Mouse (Mus musculus): Measurements from ENCODE around the gene Rab15. TPM values are rescaled to one million over a fixed set of nuclear protein-coding genes. Genes with fewer than 3 reads are reported as not detected.

Gene Rab15
- polyA plus RNA-seq, 2 experiments = 22.2 TPM

DNA sequence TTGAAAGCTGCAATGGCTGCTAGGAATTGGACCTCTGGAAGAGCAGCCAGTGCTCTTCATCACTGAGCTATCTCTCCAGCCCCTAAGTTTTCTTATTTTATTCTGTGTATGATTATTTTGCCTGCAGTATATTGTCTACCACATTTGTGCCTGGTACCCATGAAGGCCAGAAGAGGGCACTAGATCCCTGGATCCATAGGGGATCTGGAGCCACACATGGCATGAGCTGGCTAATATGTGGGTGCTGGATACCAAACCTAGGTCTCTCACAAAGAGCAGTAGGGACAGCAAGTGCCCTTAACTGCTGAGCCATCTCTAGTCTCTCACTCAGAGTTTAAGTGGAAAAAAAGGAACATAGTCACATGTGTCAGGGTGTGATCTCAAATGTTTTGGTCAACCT is 44.9 kb downstream of the Rab15 start:
- DNase-seq (ENCODE audit: low spot score) = no peak
- Histone ChIP-seq H3K4me3 (replicated peaks; ENCODE audit: low read length) (no peak overlapping the region), H3K9ac (ENCODE audit: low read depth, low read length, severe bottlenecking) (no peak overlapping the region), H3K36me3 (ENCODE audit: control insufficient read depth, insufficient read depth, low read length) (peaks cover 5% of the 10 kb centered on the region), H3K9me3 (ENCODE audit: control insufficient read depth, low read length) (no peaks in the 10 kb centered on the region), H3K4me2 (replicated peaks; ENCODE audit: low read depth, low read length, severe bottlenecking) (no peak overlapping the region), H3K27ac (replicated peaks; ENCODE audit: low read depth, low read length) (no peak overlapping the region), H3K4me1 (ENCODE audit: control insufficient read depth, insufficient read depth, low read length) (no peaks in the 10 kb centered on the region), H3K27me3 (ENCODE audit: control insufficient read depth, insufficient read depth, low read length) (no peaks in the 10 kb centered on the region)
- no peak for ATAC-seq (ENCODE audit: low FRiP score, low read depth)
- no peak for TF ChIP-seq POLR2A (IDR thresholded peaks at IDR 0.05; ENCODE audit: borderline replicate concordance, extremely low read depth, insufficient read depth, insufficient read length)

DNA sequence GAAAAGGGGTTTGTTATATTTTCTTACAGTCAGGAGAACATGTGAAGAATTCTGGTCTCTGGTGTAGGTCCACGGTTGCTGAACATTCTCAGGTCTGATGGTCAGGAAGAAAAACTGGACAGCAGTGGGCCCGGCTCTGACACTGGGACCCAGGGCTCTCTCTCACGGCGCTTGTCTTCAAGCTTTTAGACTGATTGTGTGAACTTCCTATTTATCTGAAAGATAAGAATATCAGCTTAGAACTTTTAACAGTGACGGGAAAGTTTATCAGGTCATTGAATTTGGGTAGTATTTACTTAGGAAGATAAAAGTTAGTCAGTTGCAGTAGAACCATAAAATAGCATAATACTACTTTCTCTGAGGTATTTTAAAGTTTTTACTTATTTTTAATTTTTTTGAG is 45.8 kb downstream of the Rab15 start:
- H3K9me3 ChIP-seq (ENCODE audit: control insufficient read depth, low read length) = no peaks in the 10 kb centered on the region
- no peak for TF ChIP-seq POLR2A (IDR thresholded peaks at IDR 0.05; ENCODE audit: borderline replicate concordance, extremely low read depth, insufficient read depth, insufficient read length)
- H3K36me3 ChIP-seq (ENCODE audit: control insufficient read depth, insufficient read depth, low read length) = peaks cover 5% of the 10 kb centered on the region
- H3K27me3 ChIP-seq (ENCODE audit: control insufficient read depth, insufficient read depth, low read length) = no peaks in the 10 kb centered on the region
- no peaks in the 10 kb centered on the region for H3K4me1 ChIP-seq (ENCODE audit: control insufficient read depth, insufficient read depth, low read length)
- ATAC-seq (ENCODE audit: low FRiP score, low read depth) (no peak), DNase-seq (ENCODE audit: low spot score) (no peak)
- WGBS = 94% methylated on average over 5 of the region's 5 CpGs
- H3K27ac ChIP-seq (replicated peaks; ENCODE audit: low read depth, low read length) = no peak overlapping the region
- no peak overlapping the region for H3K4me3 ChIP-seq (replicated peaks; ENCODE audit: low read length)
- H3K4me2 ChIP-seq (replicated peaks; ENCODE audit: low read depth, low read length, severe bottlenecking) = no peak overlapping the region
- H3K9ac ChIP-seq (ENCODE audit: low read depth, low read length, severe bottlenecking) = no peak overlapping the region

DNA sequence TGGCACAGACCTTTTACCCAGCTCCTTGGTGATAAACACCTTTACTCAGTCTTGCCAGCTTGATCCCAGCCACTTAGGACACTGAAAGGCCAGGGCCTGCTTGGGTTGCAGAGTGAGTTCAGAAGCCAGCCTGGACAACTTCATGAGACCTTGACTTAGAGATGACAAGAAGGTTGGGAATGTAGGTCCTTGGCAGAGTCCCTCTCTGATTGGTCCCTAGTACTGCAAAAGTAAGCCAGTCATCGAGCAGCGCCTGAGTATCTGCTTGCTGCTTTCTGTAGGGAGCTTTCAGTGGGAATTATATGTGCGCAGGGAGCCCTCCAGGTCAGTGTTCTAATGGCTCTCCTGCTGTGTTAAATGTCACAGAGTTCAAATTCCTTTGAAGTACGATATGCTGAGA is 47.6 kb downstream of the Rab15 start:
- 40% methylated on average over 4 of the region's 4 CpGs for WGBS
- Histone ChIP-seq H3K36me3 (ENCODE audit: control insufficient read depth, insufficient read depth, low read length) (peaks cover 5% of the 10 kb centered on the region), H3K27me3 (ENCODE audit: control insufficient read depth, insufficient read depth, low read length) (no peaks in the 10 kb centered on the region), H3K9me3 (ENCODE audit: control insufficient read depth, low read length) (no peaks in the 10 kb centered on the region), H3K4me2 (replicated peaks; ENCODE audit: low read depth, low read length, severe bottlenecking) (no peak overlapping the region), H3K9ac (ENCODE audit: low read depth, low read length, severe bottlenecking) (no peak overlapping the region), H3K27ac (replicated peaks; ENCODE audit: low read depth, low read length) (no peak overlapping the region), H3K4me3 (replicated peaks; ENCODE audit: low read length) (no peak overlapping the region), H3K4me1 (ENCODE audit: control insufficient read depth, insufficient read depth, low read length) (no peaks in the 10 kb centered on the region)
- ATAC-seq (ENCODE audit: low FRiP score, low read depth) (no peak), DNase-seq (ENCODE audit: low spot score) (no peak)
- no peak for TF ChIP-seq POLR2A (IDR thresholded peaks at IDR 0.05; ENCODE audit: borderline replicate concordance, extremely low read depth, insufficient read depth, insufficient read length)

DNA sequence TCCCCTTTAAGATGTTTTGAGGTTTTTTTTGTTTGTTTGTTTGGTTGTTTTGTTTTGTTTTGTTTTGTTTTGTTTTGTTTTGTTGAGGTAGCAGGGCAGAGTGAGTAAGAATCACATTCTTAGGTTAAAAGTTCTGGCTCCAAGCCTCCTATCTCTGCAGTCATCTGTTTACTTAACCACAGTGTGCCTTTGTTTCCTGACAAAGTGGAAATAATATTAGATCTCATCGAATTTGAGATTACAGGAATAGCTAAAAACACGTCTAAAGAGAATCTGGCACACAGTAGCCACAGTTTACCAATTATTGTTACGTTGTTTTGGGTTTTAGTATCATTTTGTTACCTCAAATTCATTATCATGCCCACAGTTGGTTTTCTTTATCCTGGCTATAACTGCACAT is 48.1 kb downstream of the Rab15 start:
- H3K27me3 ChIP-seq (ENCODE audit: control insufficient read depth, insufficient read depth, low read length) = no peaks in the 10 kb centered on the region
- H3K27ac ChIP-seq (replicated peaks; ENCODE audit: low read depth, low read length) = no peak overlapping the region
- 80% methylated on average over 3 of the region's 3 CpGs for WGBS
- H3K36me3 ChIP-seq (ENCODE audit: control insufficient read depth, insufficient read depth, low read length) = peaks cover 5% of the 10 kb centered on the region
- H3K9ac ChIP-seq (ENCODE audit: low read depth, low read length, severe bottlenecking) = no peak overlapping the region
- H3K4me3 ChIP-seq (replicated peaks; ENCODE audit: low read length) = no peak overlapping the region
- no peak overlapping the region for H3K4me2 ChIP-seq (replicated peaks; ENCODE audit: low read depth, low read length, severe bottlenecking)
- DNase-seq (ENCODE audit: low spot score) (no peak), ATAC-seq (ENCODE audit: low FRiP score, low read depth) (no peak)
- no peaks in the 10 kb centered on the region for H3K4me1 ChIP-seq (ENCODE audit: control insufficient read depth, insufficient read depth, low read length)
- TF ChIP-seq POLR2A (IDR thresholded peaks at IDR 0.05; ENCODE audit: borderline replicate concordance, extremely low read depth, insufficient read depth, insufficient read length) = no peak
- H3K9me3 ChIP-seq (ENCODE audit: control insufficient read depth, low read length) = no peaks in the 10 kb centered on the region

DNA sequence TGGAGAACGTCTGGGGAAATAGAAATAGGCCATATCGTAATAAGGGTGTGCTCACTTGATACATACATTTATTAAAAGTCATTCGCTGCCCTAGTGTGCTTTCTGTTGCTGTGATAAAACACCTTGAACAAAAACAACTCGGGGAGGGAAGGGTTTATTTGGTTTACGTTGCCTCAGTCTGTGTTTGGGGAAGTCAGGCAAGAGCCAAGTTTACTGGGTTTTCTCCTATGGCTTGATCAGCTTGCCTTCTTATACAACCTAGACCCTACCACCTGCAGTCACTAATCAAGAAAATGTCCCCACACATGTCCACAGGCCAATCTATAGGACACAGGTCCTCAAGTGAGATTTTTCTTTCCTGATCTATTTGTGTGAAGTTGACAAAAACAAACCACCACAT is 51.2 kb downstream of the Rab15 start:
- H3K9me3 ChIP-seq (ENCODE audit: control insufficient read depth, low read length) = no peaks in the 10 kb centered on the region
- DNase-seq (ENCODE audit: low spot score) = no peak
- H3K9ac ChIP-seq (ENCODE audit: low read depth, low read length, severe bottlenecking) = no peak overlapping the region
- H3K27ac ChIP-seq (replicated peaks; ENCODE audit: low read depth, low read length) = no peak overlapping the region
- no peaks in the 10 kb centered on the region for H3K4me1 ChIP-seq (ENCODE audit: control insufficient read depth, insufficient read depth, low read length)
- 86% methylated on average over 5 of the region's 5 CpGs for WGBS
- H3K36me3 ChIP-seq (ENCODE audit: control insufficient read depth, insufficient read depth, low read length) = no peaks in the 10 kb centered on the region; the same call in 1 of the 2 replicates
- no peaks in the 10 kb centered on the region for H3K27me3 ChIP-seq (ENCODE audit: control insufficient read depth, insufficient read depth, low read length)
- no peak overlapping the region for H3K4me2 ChIP-seq (replicated peaks; ENCODE audit: low read depth, low read length, severe bottlenecking)
- no peak for TF ChIP-seq POLR2A (IDR thresholded peaks at IDR 0.05; ENCODE audit: borderline replicate concordance, extremely low read depth, insufficient read depth, insufficient read length)
- no peak for ATAC-seq (ENCODE audit: low FRiP score, low read depth)
- no peak overlapping the region for H3K4me3 ChIP-seq (replicated peaks; ENCODE audit: low read length)

All from limb, embryonic 14.5 days (tissue).